Mouse (Mus musculus) lung, postnatal 0 days (tissue): ENCODE measurements around the gene Ifrd2. TPM values are rescaled to one million over a fixed set of nuclear protein-coding genes. Genes with fewer than 3 reads are reported as not detected.

Experiments
- ATAC-seq: fragments of 200-750 bp; cut with Nextera tagmentation; 2 replicates; pipeline ENCODE4 v1.8.0; 2017; ENCODE audit warnings: moderate library complexity
- DNase-seq: peaks from one replicate; pipeline ENCODE4 v3.0.0-alpha.2; 2016; ENCODE audit warnings: low spot score
- H3K27ac ChIP-seq: fragments of 300-500 bp; sonication (generic); 2 replicates; pipeline ENCODE4 v1.5.1; 2014; ENCODE audit warnings: antibody characterized with exemption, mild to moderate bottlenecking, low read length, mixed read lengths
- H3K27me3 ChIP-seq: fragments of 300-500 bp; sonication (generic); replicated peaks from 2 replicates; pipeline ENCODE4 v1.6.1; 2014; ENCODE audit warnings: low read length, mixed read lengths; ENCODE audit not compliant: insufficient read depth
- H3K36me3 ChIP-seq: fragments of 300-500 bp; sonication (generic); 2 replicates; pipeline ENCODE4 v1.6.1; 2014; ENCODE audit warnings: low read length, mixed read lengths; ENCODE audit not compliant: insufficient read depth
- H3K4me1 ChIP-seq: fragments of 300-500 bp; sonication (generic); 2 replicates; pipeline ENCODE4 v1.6.1; 2014; ENCODE audit warnings: antibody characterized with exemption, low read depth, low read length, mixed read lengths; ENCODE audit not compliant: insufficient read depth
- H3K4me2 ChIP-seq: fragments of 300-500 bp; sonication (generic); replicated peaks from 2 replicates; pipeline ENCODE4 v1.6.1; 2014; ENCODE audit warnings: low read depth, mild to moderate bottlenecking, low read length, moderate library complexity, mixed read lengths
- H3K4me3 ChIP-seq: fragments of 300-500 bp; sonication (generic); 2 replicates; pipeline ENCODE4 v1.5.1; 2014; ENCODE audit warnings: low read depth, low read length
- H3K9ac ChIP-seq: fragments of 300-500 bp; sonication (generic); replicated peaks from 2 replicates; pipeline ENCODE4 v1.6.1; 2014; ENCODE audit warnings: low read depth, mild to moderate bottlenecking
- H3K9me3 ChIP-seq: fragments of 300-500 bp; sonication (generic); 2 replicates; pipeline ENCODE4 v1.6.1; 2016; ENCODE audit warnings: low read length, mixed read lengths
- CTCF ChIP-seq: IDR thresholded peaks from 2 replicates; pipeline ENCODE4 v1.5.1; 2016; ENCODE audit warnings: antibody characterized with exemption, mild to moderate bottlenecking
- EP300 ChIP-seq: IDR thresholded peaks from 2 replicates; pipeline ENCODE4 v1.6.1; 2016; ENCODE audit warnings: antibody characterized with exemption, mild to moderate bottlenecking, control low read depth
- WGBS: fragments of 180-500 bp; shearing (Covaris S2); extraction: QIAGEN DNeasy Blood & Tissue Kit; methylation state at CpG from one replicate; pipeline ENCODE4 v1.1.7; 2014; 5-methylcytosine and 5-hydroxymethylcytosine counted together
- polyA plus RNA-seq: library from polyadenylated mRNA; unstranded; fragments of >200 nt; fragmentation: Nextera tagmentation; extraction: Ambion mirVana; gene quantifications from 2 replicates; pipeline ENCODE4 v1.2.1, GENCODE M21; 2015

The Ifrd2 gene
- polyA plus RNA-seq, 1 experiment from 2014 or later: 24.1 TPM

- Histone ChIP-seq H3K27ac (no peak overlapping the region), H3K4me2 (peak overlapping the region; percentile 68), H3K4me1 (peaks cover 28% of the 10 kb centered on the region), H3K9me3 (no peaks in the 10 kb centered on the region), H3K27me3 (no peaks in the 10 kb centered on the region), H3K9ac (0 out of 2 replicates have a peak overlapping the region, but pooled peaks have one; percentile 39), H3K4me3 (no peak overlapping the region), H3K36me3 (no peaks in the 10 kb centered on the region)
- WGBS: 38% methylated on average over 23 of the region's 23 CpGs
- DNase-seq (peak; percentile 57), ATAC-seq (no peak)
- TF ChIP-seq EP300: no peak
- no peak for TF ChIP-seq CTCF
Observed at GRCm38 (mm10) chr9:107550491-107551116, 36.8 kb upstream of the Ifrd2 start.

- ATAC-seq (peak; percentile 15), DNase-seq (peak; percentile 75)
- 0 out of 2 replicates have a peak within 1 kb of the TSS, but pooled peaks have one; percentile 26 for H3K27ac ChIP-seq
- TF ChIP-seq EP300: no peak
- no peak for TF ChIP-seq CTCF
- 4% methylated on average over 61 of the region's 63 CpGs for WGBS
- H3K9me3 ChIP-seq: no peaks in the 10 kb centered on the region
- H3K4me3 ChIP-seq: peak within 1 kb of the TSS; percentile 42
- H3K4me2 ChIP-seq: peak within 1 kb of the TSS; percentile 68
- peak within 1 kb of the TSS; percentile 39; the same call in 1 of the 2 replicates for H3K9ac ChIP-seq
- no peaks in the 10 kb centered on the region for H3K27me3 ChIP-seq
- no peaks in the 10 kb centered on the region for H3K36me3 ChIP-seq
- H3K4me1 ChIP-seq: peaks cover 32% of the 10 kb centered on the region
Observed at GRCm38 (mm10) chr9:107551117-107551889, 36.1 kb upstream of the Ifrd2 start, which contains the start of gene Rassf1. Gene Rassf1, plus strand, starts transcription at chr9:107551555.

GRCm38 (mm10) chr9:107551890-107552355 lies 35.5 kb upstream of the Ifrd2 start:
- Histone ChIP-seq H3K4me1 (peaks cover 38% of the 10 kb centered on the region), H3K9ac (peak overlapping the region; percentile 39; the same call in 1 of the 2 replicates), H3K4me2 (peak overlapping the region; percentile 68), H3K27me3 (no peaks in the 10 kb centered on the region), H3K9me3 (no peaks in the 10 kb centered on the region), H3K27ac (0 out of 2 replicates have a peak overlapping the region, but pooled peaks have one; percentile 26), H3K4me3 (peak overlapping the region; percentile 42), H3K36me3 (no peaks in the 10 kb centered on the region)
- TF ChIP-seq EP300: no peak
- TF ChIP-seq CTCF: no peak
- DNase-seq (no peak), ATAC-seq (no peak)
- WGBS: 5% methylated on average over 8 of the region's 8 CpGs

- H3K9me3 ChIP-seq: no peaks in the 10 kb centered on the region
- H3K27me3 ChIP-seq: no peaks in the 10 kb centered on the region
- H3K4me3 ChIP-seq: no peak overlapping the region
- WGBS: 75% methylated on average over 5 of the region's 5 CpGs
- no peak for DNase-seq
- H3K27ac ChIP-seq: peak overlapping the region; percentile 82; the same call in 1 of the 2 replicates
- H3K4me1 ChIP-seq: peaks cover 36% of the 10 kb centered on the region
- TF ChIP-seq EP300: no peak
- TF ChIP-seq CTCF: no peak
- no peak for ATAC-seq
- peak overlapping the region; percentile 78 for H3K4me2 ChIP-seq
- H3K9ac ChIP-seq: no peak overlapping the region
- peaks cover 9% of the 10 kb centered on the region; the same call in 1 of the 2 replicates for H3K36me3 ChIP-seq
Observed at GRCm38 (mm10) chr9:107552690-107553393, 34.6 kb upstream of the Ifrd2 start.

GRCm38 (mm10) chr9:107553541-107554318 lies 33.7 kb upstream of the Ifrd2 start:
- peak overlapping the region; percentile 23; the same call in 1 of the 2 replicates for H3K9ac ChIP-seq
- H3K36me3 ChIP-seq: peaks cover 18% of the 10 kb centered on the region; the same call in 1 of the 2 replicates
- no peaks in the 10 kb centered on the region for H3K9me3 ChIP-seq
- H3K27ac ChIP-seq: peak overlapping the region; percentile 82
- H3K4me1 ChIP-seq: peaks cover 36% of the 10 kb centered on the region
- H3K4me3 ChIP-seq: peak overlapping the region; percentile 79
- peak overlapping the region; percentile 78 for H3K4me2 ChIP-seq
- ATAC-seq: peak; percentile 14
- no peak for DNase-seq
- H3K27me3 ChIP-seq: no peaks in the 10 kb centered on the region
- TF ChIP-seq CTCF (no peak), EP300 (no peak)
- 5% methylated on average over 36 of the region's 37 CpGs for WGBS
